Mouse (Mus musculus) heart, adult 8-10 months (tissue): ENCODE measurements at regions not wholly inside any gene's neighbourhood (a gene's known extent, or its start where the extent isn't known, plus 50 kb on each side); places are given as distances from the start of the nearest gene placed in this dataset.

ENCODE experiments used
- DNase-seq: peaks from one replicate; pipeline ENCODE4 v3.0.0; 2022; ENCODE audit warnings: low spot score

- DNase-seq, result no peak
Observed at GRCm38 (mm10) chr8:113250264-113250663, 385.1 kb upstream of the Mon1b start.

- DNase-seq, result no peak
Observed at GRCm38 (mm10) chr8:113254076-113254475, 381.3 kb upstream of the Mon1b start.

GRCm38 (mm10) chr8:113259477-113259876 lies 375.9 kb upstream of the Mon1b start:
- DNase-seq, result no peak

- DNase-seq, result no peak
Observed at GRCm38 (mm10) chr8:113263296-113263695, 372.1 kb upstream of the Mon1b start.

- DNase-seq, result no peak
Observed at GRCm38 (mm10) chr8:113271262-113271661, 364.1 kb upstream of the Mon1b start.

- no peak for DNase-seq
Observed at GRCm38 (mm10) chr8:113300273-113300843, 335.0 kb upstream of the Mon1b start.

GRCm38 (mm10) chr8:113303426-113303825 lies 332.0 kb upstream of the Mon1b start:
- DNase-seq, result no peak

GRCm38 (mm10) chr8:113317169-113317568 lies 318.2 kb upstream of the Mon1b start:
- DNase-seq, result no peak

GRCm38 (mm10) chr8:113331576-113331975 lies 303.8 kb upstream of the Mon1b start:
- DNase-seq, result no peak

- DNase-seq, result no peak
Observed at GRCm38 (mm10) chr8:113341306-113341705, 294.1 kb upstream of the Mon1b start.

- DNase-seq, result no peak
Observed at GRCm38 (mm10) chr8:113361900-113362299, 273.5 kb upstream of the Mon1b start.

- DNase-seq, result no peak
Observed at GRCm38 (mm10) chr8:113364181-113364580, 271.2 kb upstream of the Mon1b start.

- DNase-seq, result no peak
Observed at GRCm38 (mm10) chr8:113383517-113383916, 251.9 kb upstream of the Mon1b start.

GRCm38 (mm10) chr8:113383974-113384373 lies 251.4 kb upstream of the Mon1b start:
- peak; percentile 54 for DNase-seq

GRCm38 (mm10) chr8:113389504-113389903 lies 245.9 kb upstream of the Mon1b start:
- no peak for DNase-seq

GRCm38 (mm10) chr8:113390038-113390437 lies 245.3 kb upstream of the Mon1b start:
- DNase-seq, result no peak

GRCm38 (mm10) chr8:113394319-113394718 lies 241.1 kb upstream of the Mon1b start:
- no peak for DNase-seq

- no peak for DNase-seq
Observed at GRCm38 (mm10) chr8:113405158-113405557, 230.2 kb upstream of the Mon1b start.

- DNase-seq, result no peak
Observed at GRCm38 (mm10) chr8:113419352-113419751, 216.0 kb upstream of the Mon1b start.

GRCm38 (mm10) chr8:113422651-113423050 lies 212.7 kb upstream of the Mon1b start:
- no peak for DNase-seq

- DNase-seq, result no peak
Observed at GRCm38 (mm10) chr8:113439088-113439487, 196.3 kb upstream of the Mon1b start.

GRCm38 (mm10) chr8:113454022-113454421 lies 181.4 kb upstream of the Mon1b start:
- no peak for DNase-seq

- DNase-seq, result no peak
Observed at GRCm38 (mm10) chr8:113464625-113465024, 170.8 kb upstream of the Mon1b start.

GRCm38 (mm10) chr8:113465156-113465555 lies 170.2 kb upstream of the Mon1b start:
- DNase-seq, result no peak
